Mouse (Mus musculus): Measurements from ENCODE around the gene Map3k7.
"Not testable (repeated sequence)": the region's sequence is repeated elsewhere in the genome, so short reads cannot be mapped to it uniquely, and the experiment has no call there.

Gene Map3k7

DNA sequence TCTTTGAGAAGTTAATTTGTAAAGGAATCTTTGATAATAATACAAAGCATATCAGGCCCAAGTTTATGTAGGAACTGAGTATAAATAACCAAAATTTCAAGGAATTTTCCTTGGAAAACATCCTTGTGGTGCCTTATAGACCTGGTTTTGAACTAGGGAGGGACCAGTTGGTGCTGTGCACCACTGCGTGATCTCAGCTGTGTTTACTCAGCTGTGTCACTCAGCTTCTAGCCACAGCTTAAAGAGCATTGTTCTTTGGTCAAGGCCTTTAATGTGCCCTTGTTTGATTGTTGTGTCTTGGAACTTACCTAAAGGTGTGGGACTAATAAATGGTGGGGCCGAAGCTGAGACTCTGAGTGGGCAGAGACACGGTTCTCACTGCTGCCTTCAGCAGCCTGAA lies 43.3 kb downstream of the Map3k7 start:
- Histone ChIP-seq H3K27me3 (ENCODE audit: insufficient read depth, low read length) (no peaks in the 10 kb centered on the region), H3K36me3 (ENCODE audit: insufficient read depth, low read length) (peaks cover 57% of the 10 kb centered on the region), H3K4me1 (replicated peaks; ENCODE audit: low read depth, low read length) (no peaks in the 10 kb centered on the region), H3K4me3 (replicated peaks; ENCODE audit: low read length) (no peak overlapping the region), H3K9me3 (ENCODE audit: low read length) (no peaks in the 10 kb centered on the region)
- TF ChIP-seq NANOG (IDR thresholded peaks at IDR 0.05; ENCODE audit: borderline replicate concordance, low read length), result no peak
- no peak for TF ChIP-seq POU5F1 (IDR thresholded peaks at IDR 0.05; ENCODE audit: borderline replicate concordance, low read length)
- TF ChIP-seq CTCF (conservative IDR thresholded peaks at IDR 0.05; ENCODE audit: low read length), result no peak

DNA sequence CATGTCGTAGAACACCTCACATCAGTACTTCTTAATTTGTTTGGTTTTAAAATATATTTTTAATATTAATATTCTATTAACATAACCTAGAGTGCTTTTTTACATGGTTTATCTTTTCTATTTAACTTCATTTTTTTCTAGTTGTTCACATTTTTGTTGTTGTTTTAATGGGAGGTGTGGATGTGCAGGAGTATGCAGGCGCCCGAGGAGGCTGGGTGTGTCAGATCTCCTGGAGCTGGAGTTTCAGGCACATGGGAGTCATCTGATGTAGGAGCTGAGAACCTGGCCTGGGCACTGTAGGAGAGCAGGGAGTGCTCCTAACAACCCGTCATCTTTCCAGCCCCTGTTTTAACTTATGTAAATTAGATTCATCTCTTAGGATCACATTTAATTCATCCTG lies 44.2 kb downstream of the Map3k7 start:
- Histone ChIP-seq H3K4me3 (replicated peaks; ENCODE audit: low read length) (no peak overlapping the region), H3K27me3 (ENCODE audit: insufficient read depth, low read length) (no peaks in the 10 kb centered on the region), H3K36me3 (ENCODE audit: insufficient read depth, low read length) (peaks cover 65% of the 10 kb centered on the region), H3K4me1 (replicated peaks; ENCODE audit: low read depth, low read length) (no peaks in the 10 kb centered on the region), H3K9me3 (ENCODE audit: low read length) (no peaks in the 10 kb centered on the region)
- TF ChIP-seq CTCF (conservative IDR thresholded peaks at IDR 0.05; ENCODE audit: low read length), result no peak
- no peak for TF ChIP-seq POU5F1 (IDR thresholded peaks at IDR 0.05; ENCODE audit: borderline replicate concordance, low read length)
- no peak for TF ChIP-seq NANOG (IDR thresholded peaks at IDR 0.05; ENCODE audit: borderline replicate concordance, low read length)

DNA sequence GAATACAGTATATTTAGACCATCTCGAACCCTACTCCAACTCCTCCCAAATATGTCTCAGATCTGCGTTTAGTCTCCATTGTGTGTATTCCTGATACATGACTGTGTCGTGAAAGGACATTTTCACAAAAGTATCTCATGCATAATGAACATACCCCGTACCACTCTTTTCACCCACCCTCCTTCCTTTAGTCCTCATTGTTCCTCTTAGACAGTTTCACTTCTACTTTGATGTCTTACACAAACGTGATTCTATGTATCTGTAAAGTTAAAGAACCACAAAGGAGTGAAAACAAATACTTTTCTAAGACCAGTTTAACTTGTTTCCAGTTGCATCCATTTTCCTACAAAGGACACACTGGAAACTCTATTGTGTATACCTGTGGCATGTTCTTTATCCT lies 46.9 kb downstream of the Map3k7 start:
- H3K4me3 ChIP-seq (replicated peaks; ENCODE audit: low read length), result no peak overlapping the region
- H3K4me1 ChIP-seq (replicated peaks; ENCODE audit: low read depth, low read length), result no peaks in the 10 kb centered on the region
- H3K9me3 ChIP-seq (ENCODE audit: low read length), result no peaks in the 10 kb centered on the region
- TF ChIP-seq CTCF (conservative IDR thresholded peaks at IDR 0.05; ENCODE audit: low read length), result no peak
- TF ChIP-seq NANOG (IDR thresholded peaks at IDR 0.05; ENCODE audit: borderline replicate concordance, low read length), result no peak
- no peak for TF ChIP-seq POU5F1 (IDR thresholded peaks at IDR 0.05; ENCODE audit: borderline replicate concordance, low read length)
- H3K27me3 ChIP-seq (ENCODE audit: insufficient read depth, low read length), result no peaks in the 10 kb centered on the region
- H3K36me3 ChIP-seq (ENCODE audit: insufficient read depth, low read length), result peaks cover 73% of the 10 kb centered on the region

DNA sequence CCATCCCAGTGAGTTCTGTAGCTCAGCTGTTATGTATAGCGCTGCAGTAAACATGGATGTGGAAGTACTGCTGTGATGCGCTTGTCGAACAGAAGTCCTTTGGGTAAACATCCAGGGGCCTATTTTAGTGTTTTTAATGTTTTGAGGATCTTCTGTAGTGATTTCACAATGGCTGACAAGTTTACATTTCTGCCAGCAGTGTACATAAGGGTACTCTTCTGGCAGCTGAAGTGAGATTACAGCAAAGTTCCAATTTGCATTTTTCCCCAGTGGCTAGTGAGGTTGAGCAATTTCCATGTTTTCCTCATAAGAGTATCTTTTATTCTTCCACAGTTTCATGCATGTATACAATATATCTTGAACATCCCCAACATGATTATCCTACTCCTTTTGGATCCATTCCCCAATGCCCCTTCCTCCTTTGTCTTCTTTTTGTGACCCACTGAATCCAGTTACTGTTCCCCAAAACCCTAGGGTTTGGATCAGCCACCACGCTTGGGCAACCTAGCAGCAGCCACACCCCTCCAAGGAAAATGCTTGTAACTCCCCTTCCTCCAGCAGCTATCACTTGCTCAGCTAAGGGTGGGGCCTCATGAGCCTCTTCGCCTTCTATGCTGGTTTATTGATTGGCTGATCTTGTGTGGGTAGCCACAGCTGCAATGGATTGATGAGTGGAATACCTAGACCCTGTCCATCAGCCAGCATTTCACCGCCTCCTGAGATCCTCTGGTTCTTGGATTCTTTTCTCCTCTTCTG lies 47.5 kb downstream of the Map3k7 start:
- no peak overlapping the region for H3K4me3 ChIP-seq (replicated peaks; ENCODE audit: low read length)
- peaks cover 78% of the 10 kb centered on the region for H3K36me3 ChIP-seq (ENCODE audit: insufficient read depth, low read length)
- no peaks in the 10 kb centered on the region for H3K4me1 ChIP-seq (replicated peaks; ENCODE audit: low read depth, low read length)
- no peaks in the 10 kb centered on the region for H3K27me3 ChIP-seq (ENCODE audit: insufficient read depth, low read length)
- no peak for TF ChIP-seq POU5F1 (IDR thresholded peaks at IDR 0.05; ENCODE audit: borderline replicate concordance, low read length)
- no peak for TF ChIP-seq CTCF (conservative IDR thresholded peaks at IDR 0.05; ENCODE audit: low read length)
- TF ChIP-seq NANOG (IDR thresholded peaks at IDR 0.05; ENCODE audit: borderline replicate concordance, low read length), result no peak
- no peaks in the 10 kb centered on the region for H3K9me3 ChIP-seq (ENCODE audit: low read length)

DNA sequence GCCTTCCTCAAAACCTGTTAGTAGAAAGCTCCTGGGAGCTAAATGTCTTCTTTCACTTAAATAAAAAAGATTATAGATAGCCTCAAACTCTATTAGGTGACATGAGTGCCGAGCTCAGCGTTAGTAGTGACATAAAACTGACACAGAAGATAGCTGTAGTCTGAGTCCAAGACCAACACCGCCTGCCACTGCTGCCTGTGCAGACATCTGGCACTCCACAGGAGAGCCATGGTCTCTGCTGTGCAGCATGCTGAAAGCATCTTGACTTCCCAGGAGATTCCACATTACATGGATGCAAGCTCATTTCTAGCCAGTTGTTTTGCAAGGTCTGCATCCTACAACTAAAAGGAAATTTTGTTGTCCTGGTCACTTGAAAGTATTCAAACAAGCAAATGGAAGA lies 57.2 kb downstream of the Map3k7 start:
- no peaks in the 10 kb centered on the region for H3K27me3 ChIP-seq (ENCODE audit: insufficient read depth, low read length)
- peaks cover 23% of the 10 kb centered on the region for H3K4me1 ChIP-seq (replicated peaks; ENCODE audit: low read depth, low read length)
- no peak overlapping the region for H3K4me3 ChIP-seq (replicated peaks; ENCODE audit: low read length)
- TF ChIP-seq POU5F1 (IDR thresholded peaks at IDR 0.05; ENCODE audit: borderline replicate concordance, low read length) (no peak), NANOG (IDR thresholded peaks at IDR 0.05; ENCODE audit: borderline replicate concordance, low read length) (no peak), CTCF (conservative IDR thresholded peaks at IDR 0.05; ENCODE audit: low read length) (no peak)
- peaks cover 66% of the 10 kb centered on the region for H3K36me3 ChIP-seq (ENCODE audit: insufficient read depth, low read length)
- no peaks in the 10 kb centered on the region for H3K9me3 ChIP-seq (ENCODE audit: low read length)

DNA sequence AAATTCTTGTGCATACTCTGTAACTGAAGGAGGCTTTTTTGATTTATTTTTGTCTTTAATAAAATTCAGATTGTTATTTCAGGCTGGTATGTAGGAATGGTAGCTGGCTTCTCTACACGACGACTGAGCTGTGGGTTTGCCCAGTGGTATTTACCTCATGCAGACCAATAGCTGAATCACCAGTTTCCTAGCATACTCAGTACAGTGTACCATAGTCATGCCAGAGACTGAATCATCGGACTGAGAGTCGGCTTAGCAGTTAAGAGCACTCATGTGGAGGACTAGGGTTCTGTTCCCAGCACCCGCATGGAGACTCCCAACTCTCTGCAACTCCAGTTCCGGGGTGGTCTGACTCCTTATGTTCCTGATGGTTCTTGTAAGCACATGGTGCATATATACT lies 58.4 kb downstream of the Map3k7 start:
- no peak for TF ChIP-seq CTCF (conservative IDR thresholded peaks at IDR 0.05; ENCODE audit: low read length)
- TF ChIP-seq POU5F1 (IDR thresholded peaks at IDR 0.05; ENCODE audit: borderline replicate concordance, low read length), result no peak
- Histone ChIP-seq H3K4me1 (replicated peaks; ENCODE audit: low read depth, low read length) (peaks cover 23% of the 10 kb centered on the region), H3K36me3 (ENCODE audit: insufficient read depth, low read length) (peaks cover 55% of the 10 kb centered on the region), H3K27me3 (ENCODE audit: insufficient read depth, low read length) (no peaks in the 10 kb centered on the region), H3K9me3 (ENCODE audit: low read length) (no peaks in the 10 kb centered on the region), H3K4me3 (replicated peaks; ENCODE audit: low read length) (no peak overlapping the region)

DNA sequence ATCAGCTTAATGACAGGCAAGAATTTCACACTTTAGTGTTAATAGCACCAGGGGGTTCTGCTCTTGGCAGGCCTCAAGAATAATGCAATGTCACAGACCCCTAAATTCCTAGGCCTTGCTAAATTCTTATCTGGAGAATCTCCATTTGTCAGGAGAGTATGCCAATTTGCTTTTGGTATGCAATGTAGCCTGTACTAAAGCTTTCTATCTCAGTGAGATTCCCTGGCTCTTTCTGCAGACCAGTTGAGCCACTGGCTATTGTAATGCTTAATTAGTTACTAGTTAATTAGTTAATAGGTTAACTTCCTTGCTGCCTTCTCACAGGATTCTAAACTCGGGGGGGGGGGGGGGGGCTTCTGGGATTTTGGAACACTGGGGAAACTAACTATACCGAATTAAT lies 60.3 kb downstream of the Map3k7 start:
- Histone ChIP-seq H3K4me1 (replicated peaks; ENCODE audit: low read depth, low read length) (peaks cover 23% of the 10 kb centered on the region), H3K36me3 (ENCODE audit: insufficient read depth, low read length) (peaks cover 36% of the 10 kb centered on the region)
- H3K9me3 ChIP-seq (ENCODE audit: low read length); H3K4me3 ChIP-seq (replicated peaks; ENCODE audit: low read length); H3K27me3 ChIP-seq (ENCODE audit: insufficient read depth, low read length): not testable (repeated sequence)

DNA sequence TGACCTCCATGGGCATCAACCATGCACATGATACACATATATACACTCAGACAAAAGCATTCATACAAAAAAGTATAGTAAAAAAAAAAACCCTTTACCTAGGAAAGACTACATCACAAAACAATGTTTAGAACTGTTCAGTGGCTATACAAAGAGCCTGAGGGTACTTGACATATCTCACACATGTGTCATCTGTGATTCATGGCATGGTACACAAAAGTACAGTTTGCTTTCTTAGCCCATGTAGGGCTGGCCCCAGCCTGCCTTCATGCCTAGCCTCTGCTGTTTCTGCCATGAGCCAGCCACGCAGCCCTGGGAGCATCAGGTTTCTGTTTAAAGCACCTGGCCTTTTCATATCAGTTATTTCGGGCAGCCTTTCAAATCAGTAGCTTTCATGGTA lies 61.2 kb downstream of the Map3k7 start:
- H3K36me3 ChIP-seq (ENCODE audit: insufficient read depth, low read length), result peaks cover 27% of the 10 kb centered on the region
- H3K27me3 ChIP-seq (ENCODE audit: insufficient read depth, low read length), result no peaks in the 10 kb centered on the region
- H3K4me3 ChIP-seq (replicated peaks; ENCODE audit: low read length), result no peak overlapping the region
- no peak for TF ChIP-seq CTCF (conservative IDR thresholded peaks at IDR 0.05; ENCODE audit: low read length)
- TF ChIP-seq NANOG (IDR thresholded peaks at IDR 0.05; ENCODE audit: borderline replicate concordance, low read length), result no peak
- no peak for TF ChIP-seq POU5F1 (IDR thresholded peaks at IDR 0.05; ENCODE audit: borderline replicate concordance, low read length)
- peaks cover 23% of the 10 kb centered on the region for H3K4me1 ChIP-seq (replicated peaks; ENCODE audit: low read depth, low read length)
- H3K9me3 ChIP-seq (ENCODE audit: low read length), result no peaks in the 10 kb centered on the region

DNA sequence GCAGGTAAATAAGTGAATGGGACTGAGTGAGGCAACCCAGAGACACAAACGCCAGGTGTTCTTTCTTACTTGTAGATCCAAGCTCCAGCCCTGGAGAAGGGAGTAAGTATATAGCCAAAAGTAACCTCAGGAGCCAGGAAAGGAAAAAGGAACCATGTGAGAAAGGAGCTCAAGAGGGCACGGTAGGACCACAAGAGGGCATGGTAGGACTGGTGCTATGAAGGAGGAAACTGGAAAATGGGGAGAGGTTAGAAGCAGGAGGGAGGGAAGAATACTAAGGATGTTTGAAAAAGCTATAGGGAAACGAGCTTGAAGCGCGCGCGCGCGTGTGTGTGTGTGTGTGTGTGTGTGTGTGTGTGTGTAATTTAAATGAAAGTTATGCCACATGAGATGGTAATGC lies 63.2 kb downstream of the Map3k7 start:
- peaks cover 8% of the 10 kb centered on the region for H3K36me3 ChIP-seq (ENCODE audit: insufficient read depth, low read length)
- H3K4me3 ChIP-seq (replicated peaks; ENCODE audit: low read length), result no peak overlapping the region
- TF ChIP-seq CTCF (conservative IDR thresholded peaks at IDR 0.05; ENCODE audit: low read length), result no peak
- no peak for TF ChIP-seq POU5F1 (IDR thresholded peaks at IDR 0.05; ENCODE audit: borderline replicate concordance, low read length)
- no peak for TF ChIP-seq NANOG (IDR thresholded peaks at IDR 0.05; ENCODE audit: borderline replicate concordance, low read length)
- H3K9me3 ChIP-seq (ENCODE audit: low read length), result no peaks in the 10 kb centered on the region
- peaks cover 23% of the 10 kb centered on the region for H3K4me1 ChIP-seq (replicated peaks; ENCODE audit: low read depth, low read length)
- no peaks in the 10 kb centered on the region for H3K27me3 ChIP-seq (ENCODE audit: insufficient read depth, low read length)

Measured in E14TG2a.4 (cell line).